Mouse (Mus musculus) heart, embryonic 10.5 days (tissue): ENCODE measurements around the gene Mdc1. TPM values are rescaled to one million over a fixed set of nuclear protein-coding genes. Genes with fewer than 3 reads are reported as not detected.

Experiments used
- DNase-seq: peaks from one replicate; pipeline ENCODE4 v3.0.0-alpha.2; 2017; ENCODE audit warnings: low spot score
- H3K27ac ChIP-seq: fragments of 300-500 bp; sonication (generic); 2 replicates; pipeline ENCODE4 v1.5.1; 2016; ENCODE audit warnings: mild to moderate bottlenecking
- H3K27me3 ChIP-seq: fragments of 300-500 bp; sonication (generic); 2 replicates; pipeline ENCODE4 v1.6.1; 2016; ENCODE audit warnings: mild to moderate bottlenecking; ENCODE audit not compliant: poor library complexity, insufficient read depth, severe bottlenecking
- H3K36me3 ChIP-seq: fragments of 300-500 bp; sonication (generic); 2 replicates; pipeline ENCODE4 v1.6.1; 2016; ENCODE audit warnings: mild to moderate bottlenecking, moderate library complexity
- H3K4me1 ChIP-seq: fragments of 300-500 bp; sonication (generic); 2 replicates; pipeline ENCODE4 v1.6.1; 2016; ENCODE audit warnings: mild to moderate bottlenecking
- H3K4me3 ChIP-seq: fragments of 300-500 bp; sonication (generic); 2 replicates; pipeline ENCODE4 v1.5.1; 2016; ENCODE audit warnings: mild to moderate bottlenecking, moderate library complexity
- H3K9me3 ChIP-seq: fragments of 300-500 bp; sonication (generic); 2 replicates; pipeline ENCODE4 v1.6.1; 2016; ENCODE audit warnings: mild to moderate bottlenecking, moderate library complexity
- WGBS: fragments of 180-500 bp; shearing (Covaris S2); methylation state at CpG from one replicate; pipeline ENCODE4 v1.1.7; 2016; 5-methylcytosine and 5-hydroxymethylcytosine counted together
- polyA plus RNA-seq: library from polyadenylated mRNA; unstranded; fragments of >200 nt; fragmentation: Nextera tagmentation; extraction: Ambion mirVana; gene quantifications from 2 replicates; pipeline ENCODE4 v1.2.1, GENCODE M21; 2016

The Mdc1 gene
- polyA plus RNA-seq, 1 experiment from 2014 or later = 29.1 TPM

DNA sequence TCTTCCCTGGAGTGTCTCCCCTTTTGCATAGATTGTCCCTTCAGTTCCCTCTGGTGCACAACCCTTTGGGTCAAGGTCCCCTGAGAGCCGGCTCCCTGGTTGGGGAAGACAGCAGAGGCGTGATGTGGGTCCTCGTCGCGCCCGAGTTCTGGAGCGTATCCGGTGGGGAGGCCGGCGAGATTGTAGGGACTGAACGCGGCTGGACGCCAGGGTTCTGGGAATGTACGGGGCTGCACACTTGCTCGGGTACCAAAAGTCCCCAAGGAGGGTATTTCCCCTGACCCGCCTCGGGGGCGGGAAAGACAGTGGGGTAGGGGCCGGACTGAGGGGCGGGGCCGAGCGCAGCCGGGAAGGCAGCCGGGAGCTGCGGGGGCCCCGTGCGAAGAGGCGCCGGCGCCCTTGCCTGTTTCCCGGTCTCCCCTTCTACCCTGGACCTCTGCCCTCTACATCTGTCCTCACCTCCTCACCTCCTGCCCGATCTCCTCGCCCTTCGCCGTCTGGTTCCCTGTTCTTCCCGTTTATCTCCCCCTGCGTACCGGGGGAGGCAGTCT is 25.0 kb downstream of the Mdc1 start:
- WGBS = under 1% methylated on average over 35 of the region's 38 CpGs

DNA sequence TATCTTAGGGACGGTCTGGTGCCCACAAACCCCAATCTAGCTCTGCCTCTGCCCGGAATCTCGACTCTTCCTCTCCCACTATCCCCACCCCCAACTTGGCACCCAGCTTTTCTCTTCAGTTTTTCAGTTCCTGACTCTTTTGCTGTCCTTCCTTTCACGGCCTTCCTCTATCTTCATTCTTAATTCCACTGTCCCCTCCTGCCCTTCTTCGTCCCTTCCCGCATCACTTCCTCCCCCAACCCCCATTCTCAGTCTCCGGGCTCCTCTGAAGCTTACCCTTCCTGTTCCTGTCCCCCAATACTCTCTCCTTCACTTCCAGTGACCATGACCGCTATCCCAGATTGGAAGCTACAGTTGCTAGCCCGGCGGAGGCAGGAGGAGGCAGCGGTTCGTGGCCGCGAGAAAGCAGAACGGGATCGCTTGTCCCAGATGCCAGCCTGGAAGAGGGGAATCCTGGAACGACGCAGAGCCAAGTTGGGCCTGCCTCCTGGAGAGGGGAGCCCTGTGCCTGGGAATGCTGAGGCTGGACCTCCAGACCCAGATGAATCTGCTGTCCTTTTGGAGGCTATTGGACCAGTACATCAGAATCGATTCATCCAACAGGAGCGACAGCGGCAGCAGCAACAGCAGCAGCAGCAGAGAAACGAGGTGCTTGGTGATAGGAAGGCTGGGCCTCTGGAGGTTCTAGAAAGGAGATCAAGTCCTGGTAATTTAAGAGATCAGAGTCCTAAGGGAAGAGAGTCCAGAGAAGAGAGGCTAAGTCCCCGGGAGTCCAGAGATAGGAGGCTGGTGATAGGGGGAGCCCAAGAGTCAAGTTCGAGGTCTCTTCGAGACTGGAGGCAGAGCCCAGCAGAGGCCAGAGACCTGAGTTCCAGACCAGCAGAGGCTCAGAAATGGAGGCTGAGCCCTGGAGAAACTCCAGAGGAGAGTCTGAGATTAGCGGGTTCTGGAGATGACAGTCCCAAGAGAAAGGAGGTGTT is 25.9 kb downstream of the Mdc1 start:
- WGBS = 8% methylated on average over 26 of the region's 26 CpGs
- Histone ChIP-seq H3K27me3 (no peaks in the 10 kb centered on the region), H3K4me3 (peak overlapping the region; percentile 71), H3K36me3 (peaks cover 23% of the 10 kb centered on the region), H3K9me3 (no peaks in the 10 kb centered on the region), H3K27ac (peak overlapping the region; percentile 93), H3K4me1 (peaks cover 62% of the 10 kb centered on the region)
- DNase-seq = peak; percentile 75

More for the DNA sequence above, 25.0 kb downstream of the Mdc1 start:
- Histone ChIP-seq H3K36me3 (peaks cover 19% of the 10 kb centered on the region), H3K27ac (peak overlapping the region; percentile 93), H3K27me3 (no peaks in the 10 kb centered on the region), H3K4me1 (peaks cover 62% of the 10 kb centered on the region), H3K9me3 (no peaks in the 10 kb centered on the region), H3K4me3 (peak overlapping the region; percentile 71)
- DNase-seq = peak; percentile 87

DNA sequence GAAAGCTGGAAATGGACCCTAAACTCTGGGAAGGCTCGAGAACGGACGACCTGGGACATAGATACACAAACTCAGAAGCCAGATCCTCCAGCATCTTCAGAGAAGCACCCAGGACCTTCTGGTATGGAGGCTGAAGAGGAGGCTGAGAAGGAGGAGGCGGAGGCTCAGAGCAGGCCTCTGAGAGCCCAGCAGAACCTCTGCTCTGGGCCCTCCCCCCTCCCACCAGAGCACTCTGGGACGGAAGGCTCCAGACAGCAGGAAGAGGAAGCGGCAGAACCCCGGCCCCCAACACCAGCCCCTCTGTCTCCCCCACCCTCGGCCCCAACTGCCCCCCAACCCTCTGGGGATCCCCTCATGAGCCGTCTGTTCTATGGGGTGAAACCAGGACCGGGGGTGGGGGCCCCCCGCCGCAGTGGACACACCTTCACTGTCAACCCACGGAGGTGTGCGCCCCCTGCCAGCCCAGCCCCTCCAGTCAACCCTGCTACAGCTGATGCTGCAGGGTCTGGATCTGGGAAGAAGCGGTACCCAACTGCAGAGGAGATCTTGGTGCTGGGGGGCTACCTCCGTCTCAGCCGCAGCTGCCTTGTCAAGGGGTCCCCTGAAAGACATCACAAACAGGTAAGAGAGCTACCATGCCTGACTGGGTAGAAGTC is 27.0 kb downstream of the Mdc1 start:
- H3K27me3 ChIP-seq = no peaks in the 10 kb centered on the region
- H3K36me3 ChIP-seq = peaks cover 30% of the 10 kb centered on the region
- H3K4me1 ChIP-seq = peaks cover 66% of the 10 kb centered on the region
- peak overlapping the region; percentile 93 for H3K27ac ChIP-seq
- H3K9me3 ChIP-seq = no peaks in the 10 kb centered on the region
- DNase-seq = no peak
- 28% methylated on average over 17 of the region's 17 CpGs for WGBS
- peak overlapping the region; percentile 71 for H3K4me3 ChIP-seq

DNA sequence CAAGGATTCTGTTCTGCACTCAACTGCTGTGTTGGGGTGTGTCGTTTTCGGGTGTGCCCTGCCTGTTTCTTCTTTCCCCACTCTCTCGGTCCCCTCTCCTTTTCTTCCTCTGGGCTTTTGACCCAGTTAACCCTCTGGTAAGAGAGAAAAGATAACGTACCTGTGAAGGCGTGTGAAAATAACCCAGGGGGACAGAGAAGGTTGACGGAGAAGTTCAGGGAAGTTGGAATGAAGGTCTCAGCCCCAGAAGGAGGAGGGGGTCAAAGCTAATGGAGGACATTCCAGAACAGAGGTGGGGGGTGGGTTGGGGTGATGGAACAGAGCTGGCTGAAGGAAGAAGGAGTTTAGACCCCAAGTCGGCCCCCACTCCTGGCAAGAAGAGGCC is 27.6 kb downstream of the Mdc1 start:
- 3% methylated on average over 7 of the region's 7 CpGs for WGBS
- Histone ChIP-seq H3K9me3 (no peaks in the 10 kb centered on the region), H3K36me3 (peaks cover 35% of the 10 kb centered on the region), H3K27me3 (no peaks in the 10 kb centered on the region), H3K27ac (peak overlapping the region; percentile 93), H3K4me1 (peaks cover 69% of the 10 kb centered on the region), H3K4me3 (peak overlapping the region; percentile 71)
- DNase-seq = no peak

DNA sequence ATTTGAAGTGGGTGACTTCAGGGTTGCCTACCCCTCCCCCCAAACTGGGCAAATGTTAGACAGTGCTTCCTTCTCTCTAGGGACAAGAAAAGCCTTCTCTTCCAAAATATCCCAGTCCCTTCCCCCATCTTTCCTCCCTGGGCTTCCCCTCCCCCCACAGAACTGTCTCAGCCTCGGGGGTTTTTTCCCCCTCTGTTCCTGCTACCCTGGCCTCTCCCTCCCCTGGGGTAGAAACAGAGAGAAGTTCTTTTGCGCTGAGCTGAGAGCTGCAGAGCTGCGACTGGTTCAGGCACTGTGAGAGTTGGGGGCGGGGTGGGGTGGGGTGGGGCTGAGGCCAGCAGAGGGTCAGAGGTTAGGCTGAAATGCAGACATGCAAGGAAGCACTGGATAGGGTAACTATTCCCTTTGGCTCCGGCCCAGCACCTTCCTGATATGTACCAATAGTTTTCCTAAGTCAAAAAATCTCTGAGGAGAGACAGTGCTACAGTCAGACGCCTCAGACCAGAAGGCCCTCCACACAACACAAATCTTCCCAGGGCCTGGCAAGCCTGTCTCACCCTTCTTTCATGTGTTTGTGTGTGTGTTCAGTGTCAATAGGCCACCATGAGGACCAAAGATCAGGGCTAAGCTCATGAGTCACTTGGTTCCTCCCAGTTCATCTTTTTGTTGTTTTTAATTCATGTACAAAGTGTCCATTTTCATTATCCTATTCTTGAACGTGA is 28.2 kb downstream of the Mdc1 start:
- peak overlapping the region; percentile 93 for H3K27ac ChIP-seq
- peak overlapping the region; percentile 71 for H3K4me3 ChIP-seq
- peak; percentile 85 for DNase-seq
- H3K9me3 ChIP-seq = no peaks in the 10 kb centered on the region
- no peaks in the 10 kb centered on the region for H3K27me3 ChIP-seq
- peaks cover 69% of the 10 kb centered on the region for H3K4me1 ChIP-seq
- WGBS = 7% methylated on average over 7 of the region's 7 CpGs
- H3K36me3 ChIP-seq = peaks cover 40% of the 10 kb centered on the region

DNA sequence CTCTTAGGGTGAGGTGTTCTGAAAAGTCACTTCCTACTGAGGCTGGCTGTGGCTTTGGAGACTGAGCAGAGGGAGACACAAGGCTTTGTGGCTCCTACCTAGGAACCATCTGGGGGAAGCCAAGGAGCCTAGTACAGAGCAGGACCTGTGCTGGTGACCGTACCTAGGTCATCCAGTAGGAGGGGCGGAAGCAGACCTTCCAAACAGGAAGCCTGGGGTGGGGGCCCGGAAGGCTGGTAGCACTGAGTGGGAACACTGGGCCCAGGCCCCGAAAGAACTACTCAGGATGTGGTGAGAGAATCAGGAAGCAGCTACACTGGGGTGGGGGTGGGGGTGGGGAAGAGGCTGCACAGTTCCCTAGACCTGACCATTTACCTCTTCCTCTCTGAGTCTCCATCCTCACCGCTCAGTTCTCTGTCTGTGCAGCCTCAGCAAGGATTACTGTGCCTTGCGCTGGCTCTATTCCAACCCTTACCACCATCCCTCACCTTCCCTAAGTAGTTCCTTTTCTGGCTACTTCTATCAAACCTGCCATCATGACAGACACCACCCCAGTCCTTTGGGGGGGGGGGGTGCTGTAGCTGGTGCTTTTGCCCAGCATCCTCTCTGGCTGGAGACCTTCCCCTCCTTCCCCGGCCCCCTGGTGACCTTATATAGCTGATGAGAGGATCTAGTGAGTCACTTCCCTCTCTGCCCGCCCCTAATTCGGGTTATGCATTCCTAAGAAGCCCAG is 29.0 kb downstream of the Mdc1 start:
- DNase-seq = no peak
- Histone ChIP-seq H3K36me3 (peaks cover 49% of the 10 kb centered on the region), H3K4me3 (peak overlapping the region; percentile 71), H3K27me3 (no peaks in the 10 kb centered on the region), H3K27ac (peak overlapping the region; percentile 93), H3K9me3 (no peaks in the 10 kb centered on the region), H3K4me1 (peaks cover 65% of the 10 kb centered on the region)
- 51% methylated on average over 9 of the region's 9 CpGs for WGBS

DNA sequence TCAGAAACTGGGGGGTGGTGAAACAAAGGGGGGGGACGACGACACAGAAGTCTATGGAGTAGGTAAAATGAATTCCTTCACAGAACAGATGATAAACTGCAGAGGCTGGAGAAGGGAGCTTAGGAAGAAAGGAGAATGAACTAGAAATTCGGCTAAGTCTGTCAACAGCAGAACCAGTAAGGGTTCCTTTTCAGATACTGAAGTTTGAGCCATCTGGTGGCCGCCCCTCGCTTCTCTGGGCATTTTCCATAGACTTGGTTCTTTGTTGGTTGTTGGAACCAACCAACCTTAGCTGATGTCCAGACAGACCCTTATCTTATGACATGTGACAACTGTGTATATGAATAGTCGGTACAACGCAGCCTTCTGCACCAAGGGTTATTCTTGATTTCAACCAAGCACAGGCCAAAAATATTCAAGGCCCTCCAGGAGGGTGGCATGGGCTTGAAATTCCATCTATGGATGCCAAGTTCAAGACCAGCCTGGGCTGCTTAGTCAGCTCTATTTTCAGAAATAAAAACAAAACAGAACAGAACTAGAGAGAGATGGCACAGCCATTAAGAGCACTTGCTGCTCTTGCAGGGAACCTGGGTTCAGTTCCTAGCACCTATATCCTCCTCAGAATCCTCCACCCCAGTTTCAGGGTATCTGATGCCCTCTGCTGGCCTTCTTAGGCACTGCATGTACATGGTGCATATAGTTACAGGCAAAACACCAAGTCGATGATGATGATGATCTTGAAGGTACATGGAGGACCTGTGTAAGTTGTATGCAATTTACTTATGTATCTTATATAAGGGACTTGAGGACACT is 29.8 kb downstream of the Mdc1 start:
- peak overlapping the region; percentile 93 for H3K27ac ChIP-seq
- peaks cover 54% of the 10 kb centered on the region for H3K36me3 ChIP-seq
- no peak for DNase-seq
- H3K4me1 ChIP-seq = peaks cover 65% of the 10 kb centered on the region
- no peaks in the 10 kb centered on the region for H3K9me3 ChIP-seq
- 66% methylated on average over 8 of the region's 8 CpGs for WGBS
- H3K27me3 ChIP-seq = no peaks in the 10 kb centered on the region
- peak overlapping the region; percentile 71 for H3K4me3 ChIP-seq

DNA sequence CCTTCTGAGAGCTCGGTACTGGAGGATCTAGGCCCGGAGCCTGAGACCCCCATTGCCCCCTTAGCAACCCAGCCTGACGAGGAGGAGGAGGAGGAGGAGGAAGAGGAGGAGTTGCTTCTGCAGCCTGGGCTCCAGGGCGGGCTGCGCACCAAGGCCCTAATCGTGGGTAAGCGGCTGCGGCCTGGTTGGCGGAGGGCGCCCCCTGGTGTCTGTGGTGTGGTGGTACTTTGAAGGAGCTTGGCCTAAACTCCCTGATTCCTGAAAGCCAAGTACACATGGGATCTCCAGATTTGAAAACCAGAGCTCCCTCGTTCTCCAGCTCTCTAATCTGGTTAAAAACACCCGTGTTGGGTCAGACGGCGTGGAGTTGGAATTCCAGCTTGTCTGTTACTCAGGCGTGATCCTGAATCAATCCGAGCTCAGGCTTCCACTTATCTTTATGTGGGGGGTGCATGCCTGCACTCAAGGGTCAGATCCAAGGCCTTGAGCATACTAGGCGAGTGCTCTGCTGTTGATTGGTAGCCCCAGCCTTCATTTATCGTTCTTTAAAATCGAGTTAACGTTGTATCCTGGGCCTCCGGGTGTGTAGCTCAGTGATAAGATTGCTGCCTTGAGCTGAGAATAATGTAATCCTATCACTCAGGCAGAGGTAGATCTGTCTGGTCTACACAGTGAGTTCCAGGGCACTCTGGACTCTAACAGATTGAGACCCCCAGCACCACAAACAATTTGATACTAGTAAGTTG is 32.6 kb downstream of the Mdc1 start:
- DNase-seq = peak; percentile 93
- Histone ChIP-seq H3K27ac (0 out of 2 replicates have a peak overlapping the region, but pooled peaks have one; percentile 42), H3K4me3 (peak overlapping the region; percentile 41), H3K36me3 (peaks cover 51% of the 10 kb centered on the region), H3K4me1 (peaks cover 45% of the 10 kb centered on the region), H3K27me3 (no peaks in the 10 kb centered on the region), H3K9me3 (no peaks in the 10 kb centered on the region)
- 24% methylated on average over 21 of the region's 21 CpGs for WGBS

DNA sequence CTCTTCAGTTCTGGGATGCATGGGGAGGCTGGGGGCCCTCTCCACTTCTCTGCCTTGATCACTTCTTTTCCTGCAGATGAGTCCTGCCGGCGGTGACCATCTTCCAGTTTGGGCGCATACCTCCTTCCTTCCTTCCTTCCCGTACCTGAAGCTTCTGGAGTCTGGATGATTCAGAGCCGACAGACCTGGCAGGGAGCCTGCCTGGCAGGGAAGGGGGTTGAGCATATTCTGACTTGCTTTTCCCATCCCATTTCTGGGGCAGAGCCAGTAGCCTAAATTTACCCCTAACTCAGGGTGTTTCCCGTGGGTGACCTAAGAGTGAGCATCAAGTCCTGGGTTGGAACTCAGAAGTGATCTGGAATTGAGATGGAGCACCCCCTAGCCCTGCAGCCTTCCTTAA is 33.4 kb downstream of the Mdc1 start:
- no peak overlapping the region for H3K27ac ChIP-seq
- no peak for DNase-seq
- H3K27me3 ChIP-seq = no peaks in the 10 kb centered on the region
- H3K4me1 ChIP-seq = peaks cover 37% of the 10 kb centered on the region
- H3K36me3 ChIP-seq = peaks cover 51% of the 10 kb centered on the region
- no peaks in the 10 kb centered on the region for H3K9me3 ChIP-seq
- 86% methylated on average over 6 of the region's 6 CpGs for WGBS
- no peak overlapping the region; the same call in 1 of the 2 replicates for H3K4me3 ChIP-seq

DNA sequence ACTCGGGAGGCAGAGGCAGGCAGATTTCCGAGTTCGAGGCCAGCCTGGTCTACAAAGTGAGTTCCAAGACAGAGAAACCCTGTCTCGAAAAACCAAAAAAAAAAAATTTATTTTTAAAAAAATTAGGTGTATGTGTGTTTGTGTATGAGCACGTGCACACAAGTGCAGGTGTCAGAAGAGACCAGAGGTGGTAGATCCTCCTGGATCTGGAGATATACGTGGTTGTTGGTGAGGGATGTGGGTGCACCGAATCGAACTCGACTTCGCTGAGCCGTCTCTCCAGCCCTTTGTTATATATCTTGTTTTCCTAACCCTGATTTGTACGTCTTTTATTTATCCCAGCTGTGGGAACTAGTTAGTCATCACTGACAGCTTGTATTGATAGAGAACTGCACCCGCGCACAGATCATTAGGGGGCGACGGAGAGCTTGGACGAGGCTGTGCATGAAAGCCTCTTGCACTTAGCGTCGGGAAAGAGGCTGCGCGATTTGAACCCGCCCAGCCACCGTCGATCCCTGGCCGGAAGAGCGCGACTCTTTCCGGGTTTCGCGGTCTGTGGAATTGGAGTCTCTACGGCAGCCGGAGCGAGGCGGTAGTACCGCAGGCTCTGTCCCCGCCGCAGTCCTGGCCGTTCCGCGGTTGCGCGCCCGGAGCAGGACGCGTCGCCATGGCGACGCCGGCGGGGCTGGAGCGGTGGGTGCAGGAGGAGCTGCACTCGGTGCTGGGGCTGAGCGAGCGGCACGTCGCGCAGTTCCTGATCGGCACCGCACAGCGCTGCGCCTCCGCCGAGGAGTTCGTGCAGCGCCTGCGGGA is 38.1 kb downstream of the Mdc1 start, which contains the start of gene Dhx16:
Dhx16 (plus strand) TSS at position 575 of the 813 bp plus-strand sequence.
- no peaks in the 10 kb centered on the region for H3K9me3 ChIP-seq
- 6% methylated on average over 66 of the region's 66 CpGs for WGBS
- peak; percentile 98 for DNase-seq

More for the DNA sequence above, 38.1 kb downstream of the Mdc1 start, which contains the start of gene Dhx16:
- H3K4me1 ChIP-seq = peaks cover 16% of the 10 kb centered on the region
- H3K27ac ChIP-seq = peak within 1 kb of the TSS; percentile 86
- peaks cover 47% of the 10 kb centered on the region for H3K36me3 ChIP-seq
- H3K4me3 ChIP-seq = peak within 1 kb of the TSS; percentile 99
- H3K27me3 ChIP-seq = no peaks in the 10 kb centered on the region
